Mouse (Mus musculus) limb, embryonic 15.5 days (tissue): ENCODE results near the gene Crmp1. TPM values are rescaled to one million over a fixed set of nuclear protein-coding genes. Genes with fewer than 3 reads are reported as not detected.

Experiments
- ATAC-seq: fragments of 200-750 bp; cut with Nextera tagmentation; 2 replicates; pipeline ENCODE4 v1.8.0; 2017; ENCODE audit warnings: low read depth, moderate TSS enrichment; ENCODE audit not compliant: insufficient number of reproducible peaks, low FRiP score, low TSS enrichment
- H3K27ac ChIP-seq: fragments of 300-500 bp; sonication (generic); 2 replicates; pipeline ENCODE4 v1.5.1; 2015; ENCODE audit warnings: moderate library complexity, mild to moderate bottlenecking, inconsistent platforms
- H3K27me3 ChIP-seq: fragments of 300-500 bp; sonication (generic); 2 replicates; pipeline ENCODE4 v1.6.1; 2015; ENCODE audit warnings: inconsistent platforms
- H3K36me3 ChIP-seq: fragments of 300-500 bp; sonication (generic); 2 replicates; pipeline ENCODE4 v1.6.1; 2015; ENCODE audit warnings: inconsistent platforms
- H3K4me1 ChIP-seq: fragments of 300-500 bp; sonication (generic); 2 replicates; pipeline ENCODE4 v1.6.1; 2015; ENCODE audit warnings: inconsistent platforms
- H3K4me2 ChIP-seq: fragments of 300-500 bp; sonication (generic); 2 replicates; pipeline ENCODE4 v1.6.1; 2015; ENCODE audit warnings: mild to moderate bottlenecking, inconsistent platforms
- H3K4me3 ChIP-seq: fragments of 300-500 bp; sonication (generic); 2 replicates; pipeline ENCODE4 v1.5.1; 2015; ENCODE audit warnings: mild to moderate bottlenecking, inconsistent platforms
- H3K9ac ChIP-seq: fragments of 300-500 bp; sonication (generic); 2 replicates; pipeline ENCODE4 v1.6.1; 2015; ENCODE audit warnings: inconsistent platforms
- H3K9me3 ChIP-seq: fragments of 300-500 bp; sonication (generic); 2 replicates; pipeline ENCODE4 v1.6.1; 2016; ENCODE audit warnings: inconsistent platforms
- WGBS: fragments of 180-500 bp; shearing (Covaris S2); methylation state at CpG from one replicate; pipeline ENCODE4 v1.1.7; 2015; 5-methylcytosine and 5-hydroxymethylcytosine counted together
- polyA plus RNA-seq: library from polyadenylated mRNA; unstranded; fragments of >200 nt; fragmentation: Nextera tagmentation; extraction: Ambion mirVana; gene quantifications from 2 replicates; pipeline ENCODE4 v1.2.1, GENCODE M21; 2015

Crmp1 gene
- polyA plus RNA-seq, 1 experiment from 2014 or later, result 8.2 TPM

DNA sequence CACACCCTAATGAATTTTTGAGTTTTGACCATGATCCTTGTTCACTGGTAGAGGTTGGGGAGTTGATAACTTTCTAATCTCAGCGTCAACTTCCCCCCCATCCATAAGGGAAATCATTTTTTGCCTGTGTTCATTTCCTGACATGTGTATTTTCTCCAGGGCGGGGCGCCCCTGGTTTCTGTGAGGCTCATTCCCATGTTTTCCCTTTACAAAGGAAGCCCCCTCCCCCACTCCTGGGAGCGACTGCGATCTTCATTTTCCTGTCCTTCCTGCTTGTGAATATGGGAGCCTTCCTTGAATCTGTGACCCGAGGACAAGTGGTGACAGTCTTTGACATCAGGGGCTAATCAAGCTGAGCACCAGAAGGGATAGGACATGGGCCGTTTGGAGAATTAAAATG is 15.1 kb downstream of the Crmp1 start:
- Histone ChIP-seq H3K4me2 (no peak overlapping the region), H3K9me3 (no peaks in the 10 kb centered on the region), H3K4me3 (no peak overlapping the region), H3K36me3 (no peaks in the 10 kb centered on the region), H3K9ac (no peak overlapping the region), H3K27me3 (no peaks in the 10 kb centered on the region), H3K4me1 (no peaks in the 10 kb centered on the region), H3K27ac (no peak overlapping the region)
- WGBS, result 68% methylated on average over 7 of the region's 7 CpGs
- no peak for ATAC-seq

DNA sequence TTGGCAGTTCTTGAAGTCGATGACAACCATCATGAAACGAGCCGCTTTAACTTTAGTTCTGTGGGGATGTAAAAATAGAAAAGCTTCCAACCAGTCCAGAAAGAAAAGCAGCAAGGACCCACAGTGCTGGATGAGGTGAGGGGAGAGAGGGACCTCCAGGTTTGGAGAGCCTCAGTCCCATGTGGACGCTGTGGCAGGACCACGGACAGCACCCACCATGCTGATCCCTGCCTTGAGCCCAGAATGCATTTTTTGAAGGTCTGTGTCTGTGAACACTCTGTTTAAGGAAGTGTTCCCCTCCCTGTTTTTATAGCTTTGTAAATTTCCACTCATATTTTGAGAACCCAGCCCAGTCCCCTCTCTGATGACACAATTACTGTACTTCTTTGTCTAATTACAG is 15.5 kb downstream of the Crmp1 start:
- H3K4me3 ChIP-seq, result no peak overlapping the region
- no peaks in the 10 kb centered on the region for H3K36me3 ChIP-seq
- no peaks in the 10 kb centered on the region for H3K9me3 ChIP-seq
- no peak overlapping the region for H3K4me2 ChIP-seq
- no peak for ATAC-seq
- H3K27ac ChIP-seq, result no peak overlapping the region
- WGBS, result 40% methylated on average over 5 of the region's 5 CpGs
- no peaks in the 10 kb centered on the region for H3K27me3 ChIP-seq
- no peaks in the 10 kb centered on the region for H3K4me1 ChIP-seq
- no peak overlapping the region for H3K9ac ChIP-seq

DNA sequence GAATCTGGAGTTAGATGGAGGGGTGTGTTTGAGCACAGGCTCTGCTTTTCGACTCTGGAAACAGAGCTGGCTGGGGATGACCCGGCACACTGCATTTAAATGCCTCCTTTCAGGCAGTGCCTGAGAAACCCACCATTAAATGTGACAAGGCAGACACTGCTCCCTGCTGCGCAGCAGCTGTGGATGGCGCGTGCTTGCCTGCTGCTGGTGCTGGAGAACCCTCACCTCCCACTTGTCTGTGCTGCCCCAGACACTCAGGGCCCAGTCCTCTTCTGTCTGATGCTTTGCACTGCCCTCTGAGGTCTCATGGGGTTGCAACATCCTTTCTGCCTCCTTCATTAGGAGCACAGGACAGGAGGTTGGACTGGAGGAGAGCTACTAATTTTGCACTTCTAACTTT is 20.0 kb downstream of the Crmp1 start:
- no peak for ATAC-seq
- WGBS, result 49% methylated on average over 5 of the region's 5 CpGs
- H3K9me3 ChIP-seq, result no peaks in the 10 kb centered on the region
- H3K9ac ChIP-seq, result no peak overlapping the region
- no peak overlapping the region for H3K4me3 ChIP-seq
- H3K27me3 ChIP-seq, result no peaks in the 10 kb centered on the region
- H3K4me1 ChIP-seq, result no peaks in the 10 kb centered on the region
- H3K27ac ChIP-seq, result no peak overlapping the region
- no peak overlapping the region for H3K4me2 ChIP-seq
- no peaks in the 10 kb centered on the region for H3K36me3 ChIP-seq

DNA sequence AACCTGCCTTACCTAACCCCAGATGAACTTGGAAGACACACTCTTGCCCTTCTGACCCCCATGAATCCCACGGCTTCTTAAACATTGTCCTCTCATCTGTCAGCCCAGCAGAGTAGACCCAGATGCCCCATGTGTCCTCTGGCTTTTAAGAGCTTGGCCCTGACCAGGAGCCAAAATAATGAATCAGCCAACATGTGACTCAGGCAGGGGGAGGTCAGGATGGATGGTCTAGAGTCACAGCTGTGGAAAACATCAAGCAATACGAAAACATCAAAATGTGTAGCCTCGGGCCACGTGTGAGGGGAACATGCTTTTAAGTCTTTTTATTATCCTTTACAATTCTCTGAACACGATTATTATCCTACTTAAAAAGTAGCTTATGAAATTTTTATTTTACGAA is 22.1 kb downstream of the Crmp1 start:
- no peak for ATAC-seq
- 16% methylated on average over 6 of the region's 6 CpGs for WGBS

DNA sequence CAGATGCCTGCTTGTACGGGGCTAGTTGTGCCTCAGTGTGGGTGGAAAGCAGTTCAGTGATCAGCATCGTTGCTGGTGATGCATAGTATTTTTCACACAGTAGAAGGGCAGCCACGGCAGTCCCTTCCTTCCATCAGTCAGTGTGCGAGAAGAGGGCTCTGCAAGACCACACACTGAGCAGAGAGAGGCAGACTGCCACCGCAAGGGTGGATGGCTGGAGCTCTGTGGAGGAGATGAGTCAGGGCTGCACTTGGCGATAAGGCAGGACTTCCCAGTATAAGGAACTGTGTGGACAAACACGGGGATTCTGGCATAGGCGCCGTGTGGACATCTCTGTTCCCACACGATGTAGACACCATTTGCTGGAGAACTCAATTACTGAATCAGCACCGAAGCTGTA is 39.3 kb downstream of the Crmp1 start:
- WGBS, result 94% methylated on average over 11 of the region's 11 CpGs
- Histone ChIP-seq H3K36me3 (no peaks in the 10 kb centered on the region), H3K4me1 (no peaks in the 10 kb centered on the region), H3K4me3 (no peak overlapping the region), H3K27me3 (no peaks in the 10 kb centered on the region), H3K27ac (no peak overlapping the region), H3K4me2 (no peak overlapping the region), H3K9ac (no peak overlapping the region), H3K9me3 (no peaks in the 10 kb centered on the region)
- ATAC-seq, result no peak

More for the DNA sequence above, 22.1 kb downstream of the Crmp1 start:
- Histone ChIP-seq H3K9me3 (no peaks in the 10 kb centered on the region), H3K27ac (no peak overlapping the region), H3K9ac (no peak overlapping the region), H3K4me2 (no peak overlapping the region), H3K4me3 (no peak overlapping the region), H3K36me3 (no peaks in the 10 kb centered on the region), H3K27me3 (no peaks in the 10 kb centered on the region), H3K4me1 (no peaks in the 10 kb centered on the region)

DNA sequence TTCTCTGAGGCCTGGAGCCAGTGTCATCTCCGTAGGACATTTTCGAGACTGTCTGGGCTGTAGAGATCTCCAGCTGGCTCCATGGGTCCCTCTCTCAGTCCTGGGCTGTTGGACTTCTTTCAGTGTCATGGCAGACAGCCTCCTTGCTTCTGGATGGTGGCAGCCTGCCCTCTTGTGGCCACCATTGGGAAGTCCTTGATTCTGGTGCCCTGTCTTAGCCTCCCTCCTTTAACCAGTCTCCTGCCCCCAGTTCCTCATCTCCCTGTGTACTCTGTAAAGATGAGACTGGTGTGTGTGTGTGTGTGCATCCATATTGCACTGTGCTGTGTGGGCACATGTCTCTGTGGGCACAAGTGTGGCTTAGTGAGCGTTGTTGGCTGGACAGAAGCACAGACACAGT is 46.6 kb downstream of the Crmp1 start:
- no peak overlapping the region for H3K9ac ChIP-seq
- no peak overlapping the region for H3K4me2 ChIP-seq
- no peaks in the 10 kb centered on the region for H3K9me3 ChIP-seq
- H3K27me3 ChIP-seq, result no peaks in the 10 kb centered on the region
- no peaks in the 10 kb centered on the region for H3K4me1 ChIP-seq
- no peaks in the 10 kb centered on the region for H3K36me3 ChIP-seq
- no peak overlapping the region for H3K4me3 ChIP-seq
- 75% methylated on average over 3 of the region's 3 CpGs for WGBS
- no peak for ATAC-seq
- H3K27ac ChIP-seq, result no peak overlapping the region

DNA sequence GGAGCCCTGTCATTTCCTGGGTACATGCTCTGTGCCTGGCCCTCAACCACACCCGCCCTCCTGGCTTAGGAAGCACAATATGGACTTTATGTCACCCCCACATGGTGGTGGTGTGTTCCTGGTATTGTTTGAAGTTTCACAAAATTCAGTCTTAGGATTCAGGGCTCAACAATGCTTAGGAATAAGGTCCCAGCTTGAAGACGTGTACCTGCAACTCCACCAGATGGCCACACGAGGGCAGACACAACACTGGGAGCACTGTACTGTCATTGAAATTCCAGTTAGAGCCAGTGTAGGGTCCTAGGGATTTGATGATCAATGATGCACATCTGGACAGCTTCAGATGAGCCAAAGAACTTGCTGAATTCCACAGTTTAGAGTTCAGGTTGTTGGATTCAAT is 47.5 kb downstream of the Crmp1 start:
- Histone ChIP-seq H3K4me3 (no peak overlapping the region), H3K4me1 (no peaks in the 10 kb centered on the region), H3K9me3 (no peaks in the 10 kb centered on the region), H3K27ac (no peak overlapping the region), H3K27me3 (no peaks in the 10 kb centered on the region), H3K36me3 (no peaks in the 10 kb centered on the region), H3K4me2 (no peak overlapping the region), H3K9ac (no peak overlapping the region)
- no peak for ATAC-seq
- 16% methylated on average over 3 of the region's 3 CpGs for WGBS

DNA sequence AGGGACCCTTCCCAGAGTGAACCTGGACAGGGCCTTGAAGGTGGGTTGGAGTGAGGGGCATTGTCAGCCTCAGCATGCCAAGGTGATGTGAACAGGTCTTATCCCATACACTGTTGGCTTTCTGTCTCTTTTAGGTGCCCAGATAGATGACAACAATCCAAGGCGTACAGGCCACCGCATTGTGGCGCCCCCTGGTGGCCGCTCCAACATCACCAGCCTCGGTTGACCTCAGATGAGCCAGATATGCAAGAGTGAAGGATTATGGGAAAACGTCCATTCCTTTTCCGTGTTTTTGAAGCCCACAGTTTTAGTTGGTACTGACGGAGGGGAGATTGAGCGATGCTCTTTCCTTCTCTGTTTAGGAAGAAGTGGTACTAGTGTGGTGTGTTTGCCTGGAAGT is 49.2 kb downstream of the Crmp1 start:
- ATAC-seq, result no peak

DNA sequence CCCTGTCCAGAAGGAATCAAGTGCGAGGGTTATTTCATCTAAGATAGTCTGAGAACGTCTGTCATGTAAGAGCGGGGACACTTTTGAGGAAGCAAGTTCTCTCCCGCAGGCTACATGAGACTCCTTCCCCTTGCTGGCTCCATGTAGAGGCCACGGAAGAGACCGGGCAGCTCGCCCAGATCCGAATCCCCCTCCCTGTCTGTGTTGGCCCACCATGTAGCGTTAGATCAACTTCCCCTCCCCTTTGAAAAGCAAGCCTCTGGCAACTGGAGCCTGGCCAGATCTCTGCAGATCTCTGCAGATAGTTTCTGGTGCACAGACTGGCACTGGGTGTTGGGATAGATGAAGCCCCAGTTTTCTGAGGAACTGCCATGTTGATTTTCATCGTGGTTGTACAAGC is 55.0 kb downstream of the Crmp1 start:
- WGBS, result 57% methylated on average over 10 of the region's 10 CpGs
- H3K27ac ChIP-seq, result no peak overlapping the region
- no peak overlapping the region for H3K4me2 ChIP-seq
- no peaks in the 10 kb centered on the region for H3K27me3 ChIP-seq
- no peak overlapping the region for H3K4me3 ChIP-seq
- no peaks in the 10 kb centered on the region for H3K9me3 ChIP-seq
- H3K4me1 ChIP-seq, result peaks cover 5% of the 10 kb centered on the region; the same call in 1 of the 2 replicates
- peaks cover 27% of the 10 kb centered on the region for H3K36me3 ChIP-seq
- H3K9ac ChIP-seq, result no peak overlapping the region
- ATAC-seq, result no peak

More for the DNA sequence above, 49.2 kb downstream of the Crmp1 start:
- H3K9me3 ChIP-seq, result no peaks in the 10 kb centered on the region
- H3K27ac ChIP-seq, result no peak overlapping the region
- no peak overlapping the region for H3K4me3 ChIP-seq
- no peaks in the 10 kb centered on the region for H3K4me1 ChIP-seq
- no peaks in the 10 kb centered on the region for H3K36me3 ChIP-seq
- H3K27me3 ChIP-seq, result no peaks in the 10 kb centered on the region
- no peak overlapping the region for H3K4me2 ChIP-seq
- WGBS, result 69% methylated on average over 9 of the region's 9 CpGs
- H3K9ac ChIP-seq, result no peak overlapping the region

DNA sequence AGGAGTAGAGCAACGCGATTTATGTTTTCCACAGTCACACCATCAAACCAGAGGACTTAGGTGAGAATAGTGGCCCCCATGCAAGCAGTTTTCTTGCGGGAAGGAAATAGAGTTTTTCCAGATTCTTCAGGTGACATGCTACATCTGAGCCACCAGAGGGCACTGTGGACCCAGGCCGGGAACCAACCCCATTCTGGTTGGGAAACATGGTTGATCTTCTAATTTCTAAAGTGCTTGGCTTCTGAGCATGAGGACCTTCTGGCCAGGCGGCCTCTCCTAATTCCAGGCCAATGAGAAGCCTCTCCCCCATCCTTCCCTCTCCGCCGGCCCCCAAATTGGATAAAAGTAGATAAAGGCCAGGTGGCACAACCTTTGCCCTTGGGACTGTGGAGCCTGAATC is 56.6 kb downstream of the Crmp1 start:
- no peaks in the 10 kb centered on the region for H3K27me3 ChIP-seq
- H3K4me3 ChIP-seq, result no peak overlapping the region
- H3K4me1 ChIP-seq, result peaks cover 5% of the 10 kb centered on the region; the same call in 1 of the 2 replicates
- peaks cover 35% of the 10 kb centered on the region for H3K36me3 ChIP-seq
- ATAC-seq, result no peak
- H3K9ac ChIP-seq, result no peak overlapping the region
- H3K27ac ChIP-seq, result no peak overlapping the region
- WGBS, result 31% methylated on average over 7 of the region's 7 CpGs
- H3K9me3 ChIP-seq, result no peaks in the 10 kb centered on the region
- H3K4me2 ChIP-seq, result no peak overlapping the region

DNA sequence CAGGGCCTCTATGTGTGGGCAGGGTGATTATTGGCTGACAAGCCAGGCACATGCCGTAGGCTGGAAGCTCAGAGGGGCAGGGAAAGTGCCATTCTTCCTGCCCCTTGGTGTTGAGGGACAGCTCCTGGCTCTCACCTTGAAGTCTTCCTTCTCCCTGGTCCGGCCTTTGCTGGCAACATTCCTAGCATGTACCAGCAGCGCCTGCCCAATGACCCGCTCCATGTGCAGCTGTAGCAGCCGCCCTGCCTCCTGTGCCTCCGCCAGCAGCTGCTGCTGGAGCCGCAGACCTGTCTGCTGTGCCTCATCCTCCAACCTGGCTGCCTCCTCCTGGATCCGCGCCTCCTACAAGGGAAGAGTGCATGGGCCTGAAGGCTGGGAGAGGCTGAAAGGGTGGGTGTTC is 68.3 kb downstream of the Crmp1 start:
- H3K4me3 ChIP-seq, result no peak overlapping the region
- H3K9ac ChIP-seq, result no peak overlapping the region
- whole genome bisulfite sequencing, result 82% methylated on average over 9 of the region's 9 CpGs
- peaks cover 92% of the 10 kb centered on the region for H3K36me3 ChIP-seq
- no peak overlapping the region for H3K4me2 ChIP-seq
- ATAC-seq, result no peak
- no peaks in the 10 kb centered on the region for H3K4me1 ChIP-seq
- H3K27ac ChIP-seq, result no peak overlapping the region
- H3K27me3 ChIP-seq, result no peaks in the 10 kb centered on the region
- H3K9me3 ChIP-seq, result 0 out of 2 replicates have a peak, but pooled peaks cover 1% of the 10 kb centered on the region

DNA sequence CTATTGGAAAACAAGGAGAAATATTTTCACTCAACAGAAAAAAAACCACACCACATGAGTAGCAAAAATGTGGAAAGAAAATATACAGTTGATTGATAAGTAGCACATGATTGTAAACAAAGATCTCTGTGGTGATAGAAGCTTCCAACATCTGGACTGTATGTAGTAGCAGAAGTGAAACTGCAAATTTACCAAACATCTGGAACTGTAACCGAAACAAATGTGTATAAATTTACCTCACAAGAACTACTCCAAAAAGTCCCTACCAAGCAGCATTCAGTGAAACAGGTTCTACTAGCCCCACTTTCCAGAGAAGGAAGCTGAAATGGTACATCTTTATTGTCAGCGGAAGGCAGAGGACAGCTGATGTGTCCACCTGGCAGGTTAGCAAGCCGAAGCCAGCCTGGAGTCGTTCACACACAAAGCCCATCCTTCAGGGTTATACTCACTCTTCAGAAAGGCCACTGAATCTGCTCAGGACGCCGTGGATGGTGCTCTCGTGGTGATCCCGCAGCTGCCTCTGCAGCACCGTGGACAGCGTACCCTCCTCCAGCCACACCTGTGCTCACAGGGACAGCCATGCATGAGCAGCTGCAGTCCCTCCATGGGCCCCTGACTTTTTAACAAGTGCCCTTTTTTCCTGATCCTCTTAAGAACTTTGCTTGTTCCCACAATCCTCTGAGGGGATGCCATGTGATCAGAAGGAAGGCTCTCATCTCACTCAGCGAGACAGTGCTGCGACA is 71.4 kb downstream of the Crmp1 start:
- H3K36me3 ChIP-seq, result peaks cover 93% of the 10 kb centered on the region
- no peak overlapping the region for H3K27ac ChIP-seq
- no peak overlapping the region for H3K4me3 ChIP-seq
- H3K9ac ChIP-seq, result no peak overlapping the region
- WGBS, result 79% methylated on average over 12 of the region's 12 CpGs
- ATAC-seq, result no peak
- H3K4me1 ChIP-seq, result no peaks in the 10 kb centered on the region
- H3K9me3 ChIP-seq, result 0 out of 2 replicates have a peak, but pooled peaks cover 7% of the 10 kb centered on the region
- no peak overlapping the region for H3K4me2 ChIP-seq
- H3K27me3 ChIP-seq, result no peaks in the 10 kb centered on the region

DNA sequence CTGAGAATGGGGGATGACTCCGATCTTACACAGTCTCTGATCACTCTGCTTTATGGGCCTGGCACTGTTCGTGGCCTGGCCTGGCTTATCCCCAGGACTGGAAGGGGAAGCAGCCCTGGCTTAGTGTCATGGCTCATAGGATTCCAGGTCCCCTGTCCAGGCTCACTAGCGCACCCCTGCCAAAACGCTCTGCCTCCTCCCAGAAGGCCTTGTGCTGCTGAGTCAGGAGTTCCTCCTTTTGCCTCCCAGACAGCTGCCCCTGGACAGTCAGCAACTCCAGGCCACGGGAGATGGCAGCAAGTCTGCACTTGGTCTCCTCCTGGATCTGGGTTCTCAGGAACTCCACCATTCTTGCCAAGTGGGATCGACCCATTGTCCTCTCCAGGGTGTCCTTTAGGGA is 77.0 kb downstream of the Crmp1 start:
- no peak overlapping the region for H3K27ac ChIP-seq
- H3K4me2 ChIP-seq, result no peak overlapping the region
- H3K36me3 ChIP-seq, result peaks cover 94% of the 10 kb centered on the region
- ATAC-seq, result no peak
- no peak overlapping the region for H3K4me3 ChIP-seq
- 0 out of 2 replicates have a peak, but pooled peaks cover 7% of the 10 kb centered on the region for H3K9me3 ChIP-seq
- H3K9ac ChIP-seq, result no peak overlapping the region
- no peaks in the 10 kb centered on the region for H3K27me3 ChIP-seq
- no peaks in the 10 kb centered on the region for H3K4me1 ChIP-seq
- WGBS, result 83% methylated on average over 6 of the region's 6 CpGs
